Mouse (Mus musculus): ENCODE data around the gene Drg1. TPM values are rescaled to one million over a fixed set of nuclear protein-coding genes. Genes with fewer than 3 reads are reported as not detected.

Gene Drg1
- polyA plus RNA-seq, 1 experiment from 2014 or later = 235 TPM

- WGBS = 93% methylated on average over 2 of the region's 2 CpGs
- no peak overlapping the region for H3K9ac ChIP-seq
These were observed 18.8 kb downstream of the Drg1 start for GRCm38 (mm10) chr11:3247387-3247786.

DNA sequence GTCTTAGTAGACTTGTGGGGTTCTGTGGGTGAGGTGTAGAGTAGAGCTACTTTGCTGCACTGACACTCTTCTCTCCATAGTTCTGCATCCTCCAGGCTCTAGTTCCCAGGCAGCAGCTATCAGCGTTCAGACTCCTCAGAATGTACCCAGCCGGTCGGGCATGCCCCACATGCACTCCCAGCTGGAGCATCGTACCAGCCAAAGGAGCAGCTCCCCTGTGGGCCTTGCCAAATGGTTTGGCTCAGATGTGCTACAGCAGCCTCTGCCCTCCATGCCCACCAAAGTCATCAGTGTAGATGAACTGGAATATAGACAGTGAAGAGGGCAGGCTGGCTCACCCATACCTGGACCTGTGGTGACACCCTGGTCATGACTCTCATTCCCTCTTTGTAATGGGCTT is 22.4 kb downstream of the Drg1 start:
- H3K36me3 ChIP-seq = peaks cover 87% of the 10 kb centered on the region
- H3K9me3 ChIP-seq = no peaks in the 10 kb centered on the region
- H3K4me3 ChIP-seq = no peak overlapping the region
- no peak for ATAC-seq (ENCODE audit: low FRiP score)
- no peak overlapping the region for H3K27ac ChIP-seq
- no peak overlapping the region for H3K9ac ChIP-seq
- no peaks in the 10 kb centered on the region for H3K27me3 ChIP-seq
- H3K4me2 ChIP-seq = no peak overlapping the region
- WGBS = 68% methylated on average over 4 of the region's 4 CpGs
- H3K4me1 ChIP-seq (replicated peaks) = no peaks in the 10 kb centered on the region

More at GRCm38 (mm10) chr11:3247387-3247786, 18.8 kb downstream of the Drg1 start:
- H3K9me3 ChIP-seq = no peaks in the 10 kb centered on the region
- no peak overlapping the region for H3K4me2 ChIP-seq
- H3K27me3 ChIP-seq = no peaks in the 10 kb centered on the region
- H3K4me3 ChIP-seq = no peak overlapping the region
- no peak overlapping the region for H3K27ac ChIP-seq
- peaks cover 90% of the 10 kb centered on the region for H3K36me3 ChIP-seq
- no peaks in the 10 kb centered on the region for H3K4me1 ChIP-seq (replicated peaks)
- no peak for ATAC-seq (ENCODE audit: low FRiP score)

DNA sequence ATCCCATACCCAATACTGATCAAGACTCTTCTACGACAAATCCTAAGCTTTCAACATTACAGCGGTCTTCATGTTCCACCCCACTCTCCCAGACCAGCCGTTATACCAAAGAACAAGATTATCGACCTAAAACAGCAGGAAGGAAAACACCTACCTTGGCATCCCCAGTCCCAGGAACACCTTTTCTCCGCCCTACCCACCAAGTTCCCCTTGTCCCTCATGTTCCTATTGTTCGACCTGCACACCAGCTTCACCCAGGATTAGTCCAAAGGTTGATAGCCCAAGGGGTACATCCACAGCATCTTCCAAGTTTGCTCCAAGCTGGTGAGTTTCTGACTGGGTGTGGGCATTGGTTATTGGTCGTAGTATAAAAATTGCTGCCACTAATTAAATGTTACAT is 23.8 kb downstream of the Drg1 start:
- peaks cover 87% of the 10 kb centered on the region for H3K36me3 ChIP-seq
- whole genome bisulfite sequencing = 96% methylated on average over 7 of the region's 7 CpGs
- H3K27me3 ChIP-seq = no peaks in the 10 kb centered on the region
- H3K4me2 ChIP-seq = no peak overlapping the region
- ATAC-seq (ENCODE audit: low FRiP score) = no peak
- H3K4me1 ChIP-seq (replicated peaks) = no peaks in the 10 kb centered on the region
- no peak overlapping the region for H3K27ac ChIP-seq
- no peak overlapping the region for H3K9ac ChIP-seq
- H3K4me3 ChIP-seq = no peak overlapping the region
- H3K9me3 ChIP-seq = no peaks in the 10 kb centered on the region

- no peak overlapping the region for H3K4me2 ChIP-seq
- no peaks in the 10 kb centered on the region for H3K4me1 ChIP-seq (replicated peaks)
- ATAC-seq (ENCODE audit: low FRiP score) = no peak
- no peak overlapping the region for H3K9ac ChIP-seq
- no peak overlapping the region for H3K27ac ChIP-seq
- H3K4me3 ChIP-seq = no peak overlapping the region
- no peaks in the 10 kb centered on the region for H3K9me3 ChIP-seq
- H3K27me3 ChIP-seq = no peaks in the 10 kb centered on the region
- H3K36me3 ChIP-seq = peaks cover 93% of the 10 kb centered on the region
- 81% methylated on average over 5 of the region's 5 CpGs for WGBS
These were observed 30.9 kb downstream of the Drg1 start for GRCm38 (mm10) chr11:3235277-3235676.

GRCm38 (mm10) chr11:3233704-3234103 is 32.5 kb downstream of the Drg1 start:
- Histone ChIP-seq H3K4me1 (replicated peaks) (no peaks in the 10 kb centered on the region), H3K27ac (no peak overlapping the region), H3K27me3 (no peaks in the 10 kb centered on the region), H3K4me3 (no peak overlapping the region), H3K9ac (no peak overlapping the region), H3K36me3 (peaks cover 92% of the 10 kb centered on the region), H3K9me3 (no peaks in the 10 kb centered on the region), H3K4me2 (no peak overlapping the region)
- no peak for ATAC-seq (ENCODE audit: low FRiP score)
- 92% methylated on average over 4 of the region's 4 CpGs for WGBS

GRCm38 (mm10) chr11:3232248-3232647 is 34.0 kb downstream of the Drg1 start:
- H3K4me3 ChIP-seq = no peak overlapping the region
- no peak for ATAC-seq (ENCODE audit: low FRiP score)
- no peak overlapping the region for H3K9ac ChIP-seq
- H3K36me3 ChIP-seq = peaks cover 87% of the 10 kb centered on the region
- no peaks in the 10 kb centered on the region for H3K9me3 ChIP-seq
- H3K27ac ChIP-seq = no peak overlapping the region
- H3K27me3 ChIP-seq = no peaks in the 10 kb centered on the region
- no peak overlapping the region for H3K4me2 ChIP-seq
- WGBS = 91% methylated on average over 3 of the region's 3 CpGs
- no peaks in the 10 kb centered on the region for H3K4me1 ChIP-seq (replicated peaks)

DNA sequence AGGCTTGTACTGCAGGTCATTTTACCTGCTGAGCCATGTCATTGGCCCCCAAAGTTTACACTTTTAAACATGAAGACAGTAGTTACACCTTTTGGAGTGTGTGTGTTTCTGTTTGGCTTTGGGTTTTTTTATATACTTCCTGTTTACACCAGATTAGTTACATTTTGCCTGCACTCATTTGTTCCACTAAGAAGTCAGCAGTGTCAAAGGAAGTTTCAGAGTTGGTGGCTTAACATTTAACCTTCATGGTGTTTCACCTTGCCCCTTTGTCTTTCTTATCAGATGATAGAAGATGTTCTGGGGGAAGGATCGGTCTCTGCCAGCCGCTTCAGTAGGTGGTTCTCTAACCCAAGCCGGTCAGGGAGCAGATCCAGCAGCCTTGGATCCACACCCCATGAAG is 39.1 kb downstream of the Drg1 start:
- H3K4me1 ChIP-seq (replicated peaks) = no peaks in the 10 kb centered on the region
- no peaks in the 10 kb centered on the region for H3K27me3 ChIP-seq
- no peak overlapping the region for H3K27ac ChIP-seq
- H3K36me3 ChIP-seq = peaks cover 84% of the 10 kb centered on the region
- WGBS = 97% methylated on average over 3 of the region's 3 CpGs
- no peaks in the 10 kb centered on the region for H3K9me3 ChIP-seq
- H3K4me3 ChIP-seq = no peak overlapping the region
- no peak overlapping the region for H3K4me2 ChIP-seq
- H3K9ac ChIP-seq = no peak overlapping the region
- ATAC-seq (ENCODE audit: low FRiP score) = no peak

DNA sequence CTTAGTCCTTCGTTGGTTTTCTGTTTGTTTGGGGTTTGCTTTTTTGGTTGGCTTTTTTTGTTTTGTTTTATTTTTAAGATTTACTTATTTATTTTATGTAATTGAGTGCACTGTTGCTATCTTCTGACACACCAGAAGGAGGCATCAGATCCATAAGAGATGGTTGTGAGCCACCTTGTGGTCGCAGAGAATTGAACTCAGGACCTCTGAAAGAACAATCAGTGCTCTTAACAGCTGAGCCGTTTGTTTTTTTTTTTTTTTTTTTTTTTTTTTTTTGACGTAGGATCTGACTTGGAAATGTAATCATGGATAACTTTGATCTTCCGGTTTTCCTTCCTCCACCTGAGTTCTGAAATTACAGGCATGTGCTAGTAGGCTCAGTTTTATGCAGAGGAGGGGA is 43.1 kb downstream of the Drg1 start:
- H3K27me3 ChIP-seq = no peaks in the 10 kb centered on the region
- no peak overlapping the region for H3K9ac ChIP-seq
- no peak overlapping the region for H3K27ac ChIP-seq
- no peak overlapping the region for H3K4me3 ChIP-seq
- H3K36me3 ChIP-seq = peaks cover 81% of the 10 kb centered on the region
- no peaks in the 10 kb centered on the region for H3K4me1 ChIP-seq (replicated peaks)
- no peak for ATAC-seq (ENCODE audit: low FRiP score)
- no peaks in the 10 kb centered on the region for H3K9me3 ChIP-seq
- H3K4me2 ChIP-seq = no peak overlapping the region
- WGBS = 80% methylated on average over 5 of the region's 5 CpGs

GRCm38 (mm10) chr11:3212526-3212925 is 53.7 kb downstream of the Drg1 start:
- H3K4me1 ChIP-seq (replicated peaks) = no peaks in the 10 kb centered on the region
- no peaks in the 10 kb centered on the region for H3K27me3 ChIP-seq
- no peak overlapping the region for H3K4me2 ChIP-seq
- no peaks in the 10 kb centered on the region for H3K9me3 ChIP-seq
- no peak overlapping the region for H3K4me3 ChIP-seq
- H3K9ac ChIP-seq = no peak overlapping the region
- WGBS = 94% methylated on average over 1 of the region's 1 CpGs
- ATAC-seq (ENCODE audit: low FRiP score) = no peak
- peaks cover 73% of the 10 kb centered on the region for H3K36me3 ChIP-seq
- no peak overlapping the region for H3K27ac ChIP-seq

DNA sequence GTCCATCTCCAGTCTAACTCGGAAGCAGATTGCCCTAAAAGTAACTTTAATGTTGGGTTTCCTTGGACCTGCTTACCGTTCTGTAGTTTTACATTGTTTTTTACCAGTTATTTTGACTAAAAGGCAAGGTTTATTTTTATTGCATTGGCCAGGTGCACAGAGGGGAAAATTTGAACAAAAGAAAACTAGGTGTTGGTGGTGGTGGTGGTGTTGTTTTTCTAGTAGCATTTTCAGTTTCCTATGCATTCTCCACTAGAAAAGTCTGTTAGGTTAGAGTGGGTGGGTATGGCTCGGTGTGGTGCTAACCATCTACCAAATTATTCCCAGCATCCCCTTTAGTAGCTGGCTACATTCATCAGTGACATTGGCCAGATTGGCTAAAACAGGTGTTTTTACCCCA is 59.4 kb downstream of the Drg1 start:
- Histone ChIP-seq H3K4me3 (no peak overlapping the region), H3K36me3 (peaks cover 54% of the 10 kb centered on the region), H3K4me2 (no peak overlapping the region), H3K27ac (no peak overlapping the region), H3K27me3 (no peaks in the 10 kb centered on the region), H3K9me3 (no peaks in the 10 kb centered on the region), H3K4me1 (replicated peaks) (peaks cover 14% of the 10 kb centered on the region; the same call in 1 of the 2 replicates), H3K9ac (no peak overlapping the region)
- 95% methylated on average over 3 of the region's 3 CpGs for WGBS
- no peak for ATAC-seq (ENCODE audit: low FRiP score)

DNA sequence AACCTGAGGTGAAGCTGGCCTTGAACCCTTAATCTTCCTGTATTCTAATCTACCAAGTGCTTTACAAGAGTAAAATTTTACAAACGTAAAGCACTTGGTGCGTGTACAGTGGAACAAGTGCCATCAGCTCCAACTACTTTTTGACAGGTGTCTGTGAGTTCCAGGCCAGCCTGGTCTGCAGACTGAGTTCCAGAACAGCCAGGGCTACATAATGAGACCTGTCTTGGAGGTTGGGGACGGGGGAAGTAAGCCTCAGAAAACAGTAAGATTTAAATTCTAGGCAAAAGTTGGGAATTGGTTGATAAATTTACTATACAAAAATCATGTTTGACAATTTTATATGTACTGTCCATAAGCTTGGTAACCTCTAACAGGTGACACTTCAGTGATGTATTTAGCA is 61.0 kb downstream of the Drg1 start:
- H3K36me3 ChIP-seq = peaks cover 47% of the 10 kb centered on the region
- no peak overlapping the region for H3K4me2 ChIP-seq
- H3K4me3 ChIP-seq = no peak overlapping the region
- no peak for ATAC-seq (ENCODE audit: low FRiP score)
- no peaks in the 10 kb centered on the region for H3K27me3 ChIP-seq
- H3K9me3 ChIP-seq = no peaks in the 10 kb centered on the region
- WGBS = 96% methylated on average over 3 of the region's 3 CpGs
- peaks cover 14% of the 10 kb centered on the region; the same call in 1 of the 2 replicates for H3K4me1 ChIP-seq (replicated peaks)
- H3K9ac ChIP-seq = no peak overlapping the region
- H3K27ac ChIP-seq = no peak overlapping the region

GRCm38 (mm10) chr11:3203771-3204170 is 62.4 kb downstream of the Drg1 start:
- ATAC-seq (ENCODE audit: low FRiP score) = no peak
- no peak overlapping the region for H3K9ac ChIP-seq
- H3K4me1 ChIP-seq (replicated peaks) = peaks cover 14% of the 10 kb centered on the region; the same call in 1 of the 2 replicates
- H3K4me3 ChIP-seq = no peak overlapping the region; the same call in 1 of the 2 replicates
- no peaks in the 10 kb centered on the region for H3K27me3 ChIP-seq
- WGBS = 90% methylated on average over 2 of the region's 2 CpGs
- peak overlapping the region; percentile 43 for H3K4me2 ChIP-seq
- H3K9me3 ChIP-seq = no peaks in the 10 kb centered on the region
- H3K36me3 ChIP-seq = peaks cover 35% of the 10 kb centered on the region
- no peak overlapping the region for H3K27ac ChIP-seq

- peak overlapping the region; percentile 63 for H3K9ac ChIP-seq
- under 1% methylated on average over 43 of the region's 57 CpGs for WGBS
- peak; percentile 17 for ATAC-seq (ENCODE audit: low FRiP score)
- peaks cover 14% of the 10 kb centered on the region; the same call in 1 of the 2 replicates for H3K4me1 ChIP-seq (replicated peaks)
- no peaks in the 10 kb centered on the region for H3K9me3 ChIP-seq
- peak overlapping the region; percentile 43 for H3K4me2 ChIP-seq
- H3K4me3 ChIP-seq = peak overlapping the region; percentile 40
- H3K36me3 ChIP-seq = peaks cover 27% of the 10 kb centered on the region
- H3K27me3 ChIP-seq = no peaks in the 10 kb centered on the region
- H3K27ac ChIP-seq = peak overlapping the region; percentile 35
These were observed 63.3 kb downstream of the Drg1 start for GRCm38 (mm10) chr11:3202781-3203441.

Data from hindbrain, embryonic 13.5 days (tissue).